Mouse (Mus musculus): ENCODE data around the gene Bicra.

GRCm38 (mm10) chr7:16044531-16044930, 3.2 kb downstream of the Bicra start:
- TF ChIP-seq ZC3H11A (IDR thresholded peaks at IDR 0.05; ENCODE audit: low read depth, low read length), result no peak
- no peak for TF ChIP-seq E2F4 (IDR thresholded peaks at IDR 0.05; ENCODE audit: borderline replicate concordance, low read depth, low read length)
- TF ChIP-seq ZNF384 (IDR thresholded peaks at IDR 0.05; ENCODE audit: low read depth, low read length), result no peak
- no peak for TF ChIP-seq CTCF (IDR thresholded peaks at IDR 0.05 in 2 of 3, conservative IDR thresholded peaks at IDR 0.05 in 1 of 3; ENCODE audit: control insufficient read depth in 1 of 3, insufficient read depth in 1 of 3, low read depth in 2 of 3, low read length in 3 of 3, poor library complexity in 1 of 3, severe bottlenecking in 1 of 3)
- TF ChIP-seq EP300 (IDR thresholded peaks at IDR 0.05; ENCODE audit: low read depth in 1 of 2, low read length in 2 of 2), result no peak
- TF ChIP-seq USF2 (IDR thresholded peaks at IDR 0.05; ENCODE audit: borderline replicate concordance in 1 of 2, insufficient read depth in 1 of 2, low read depth in 1 of 2, low read length in 2 of 2), result no peak
- no peak for TF ChIP-seq MAX (IDR thresholded peaks at IDR 0.05; ENCODE audit: low read length)
- TF ChIP-seq MAFK (IDR thresholded peaks at IDR 0.05; ENCODE audit: borderline replicate concordance, low read depth, low read length), result no peak
- TF ChIP-seq ELF1 (IDR thresholded peaks at IDR 0.05; ENCODE audit: low read depth, low read length), result no peak
- no peak for TF ChIP-seq TAL1 (IDR thresholded peaks at IDR 0.05; ENCODE audit: low read length)
- TF ChIP-seq UBTF (IDR thresholded peaks at IDR 0.05; ENCODE audit: borderline replicate concordance, insufficient read depth, low read depth, low read length), result no peak
- TF ChIP-seq HCFC1 (IDR thresholded peaks at IDR 0.05; ENCODE audit: low read depth, low read length), result no peak

All from MEL (cell line).